Mouse (Mus musculus): ENCODE results near the gene H2-Ab1. TPM values are rescaled to one million over a fixed set of nuclear protein-coding genes. Genes with fewer than 3 reads are reported as not detected.
"Not testable (repeated sequence)": the region's sequence is repeated elsewhere in the genome, so short reads cannot be mapped to it uniquely, and the experiment has no call there.

H2-Ab1 gene
- polyA plus RNA-seq, 1 experiment from 2014 or later, result 145 TPM

DNA sequence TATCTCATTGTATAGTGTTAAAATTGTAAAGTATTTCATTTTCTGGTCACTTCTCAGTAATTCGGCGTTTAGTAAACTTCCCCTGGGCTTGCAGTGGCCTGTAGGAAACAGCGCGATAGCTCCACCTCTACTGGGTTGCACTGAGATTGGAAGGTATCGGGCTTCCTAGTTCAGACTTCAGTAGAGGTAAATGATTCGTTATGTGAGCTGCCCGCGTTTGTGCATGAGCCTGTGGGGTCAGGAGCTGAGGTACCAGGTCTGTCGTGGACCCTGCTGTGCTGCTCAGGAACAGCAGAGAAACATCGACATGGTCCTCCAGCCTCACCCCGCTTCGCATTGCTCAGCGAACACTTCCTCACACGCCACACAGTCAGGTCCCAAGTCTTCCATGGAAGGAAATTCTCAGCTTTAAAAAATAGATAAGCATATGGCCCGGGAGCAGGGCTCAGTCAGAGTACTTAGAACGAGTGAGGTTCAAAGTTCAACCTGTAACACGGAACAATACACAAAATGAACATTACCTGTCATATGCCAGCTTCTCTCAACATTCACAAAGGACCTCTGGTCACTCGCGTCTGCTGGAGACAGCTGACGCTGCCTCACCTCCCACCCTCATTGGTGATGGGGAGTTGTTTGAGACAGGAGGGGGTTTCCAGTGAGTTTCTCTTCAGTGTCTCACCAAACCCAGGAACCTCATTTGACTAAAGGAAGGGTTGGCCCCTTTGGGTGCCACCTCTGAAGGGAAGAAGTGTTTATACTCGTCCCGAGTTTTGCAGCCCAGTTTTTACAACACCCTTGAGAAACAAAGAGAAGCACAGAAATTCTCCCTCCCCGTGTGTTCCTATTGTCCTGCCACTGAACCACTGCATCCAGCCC is 43.4 kb downstream of the H2-Ab1 start:
- Histone ChIP-seq H3K79me2 (ENCODE audit: inconsistent target) (no peaks in the 10 kb centered on the region), H3K4me3 (ENCODE audit: inconsistent target) (no peak overlapping the region), H3K36me3 (ENCODE audit: inconsistent target) (no peaks in the 10 kb centered on the region), H3K27ac (no peak overlapping the region)
- WGBS (ENCODE audit: missing documents), result 86% methylated on average over 23 of the region's 23 CpGs

DNA sequence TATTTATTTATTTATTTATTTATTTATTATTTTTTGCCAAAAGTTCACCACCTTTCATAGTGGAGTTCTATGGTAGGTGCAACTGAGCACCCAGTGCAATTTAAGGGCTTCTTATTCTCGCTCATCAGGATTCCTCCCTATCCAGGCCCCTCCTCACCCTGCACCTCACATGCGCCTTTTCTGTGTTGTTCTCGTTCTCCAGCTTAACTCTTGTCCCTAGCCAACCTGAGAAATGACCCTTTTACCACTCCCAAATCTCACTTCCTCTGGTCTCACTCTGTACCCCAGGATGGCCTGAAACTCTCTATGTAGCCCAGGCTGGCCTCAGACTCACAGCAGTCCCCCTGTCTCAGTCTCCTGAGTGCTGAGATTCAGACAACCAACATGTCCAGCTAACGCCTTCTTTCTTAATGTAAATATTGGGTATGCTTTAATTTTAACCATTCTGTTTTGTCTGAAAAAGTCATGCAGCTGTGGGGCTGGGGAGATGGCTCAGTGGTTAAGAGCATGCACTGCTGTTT is 44.2 kb downstream of the H2-Ab1 start:
- Histone ChIP-seq H3K27ac (no peak overlapping the region), H3K4me3 (ENCODE audit: inconsistent target) (no peak overlapping the region), H3K36me3 (ENCODE audit: inconsistent target) (no peaks in the 10 kb centered on the region), H3K79me2 (ENCODE audit: inconsistent target) (no peaks in the 10 kb centered on the region)
- WGBS (ENCODE audit: missing documents), result 94% methylated on average over 4 of the region's 4 CpGs

DNA sequence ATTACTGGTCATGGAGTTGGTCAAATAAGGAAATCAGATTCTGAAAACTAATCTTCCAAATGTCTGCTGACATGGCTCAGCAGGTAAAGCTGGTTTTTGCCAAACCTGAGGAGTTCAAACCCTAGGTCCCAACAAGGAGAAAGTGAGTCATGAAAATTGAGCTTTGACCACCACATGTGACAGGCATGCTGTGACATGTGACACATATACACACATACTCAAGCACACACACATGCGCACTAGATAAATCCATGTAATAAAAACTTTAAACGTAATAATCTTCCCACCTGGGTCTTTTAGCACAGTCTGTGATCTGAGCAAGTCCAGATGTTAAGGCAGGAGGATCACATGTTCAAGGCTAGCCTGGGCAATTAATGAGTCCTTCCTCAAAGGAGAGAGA is 46.3 kb downstream of the H2-Ab1 start:
- Histone ChIP-seq H3K36me3 (ENCODE audit: inconsistent target) (no peaks in the 10 kb centered on the region), H3K4me3 (ENCODE audit: inconsistent target) (no peak overlapping the region), H3K79me2 (ENCODE audit: inconsistent target) (no peaks in the 10 kb centered on the region), H3K27ac (no peak overlapping the region)
- 80% methylated on average over 1 of the region's 2 CpGs for WGBS (ENCODE audit: missing documents)

DNA sequence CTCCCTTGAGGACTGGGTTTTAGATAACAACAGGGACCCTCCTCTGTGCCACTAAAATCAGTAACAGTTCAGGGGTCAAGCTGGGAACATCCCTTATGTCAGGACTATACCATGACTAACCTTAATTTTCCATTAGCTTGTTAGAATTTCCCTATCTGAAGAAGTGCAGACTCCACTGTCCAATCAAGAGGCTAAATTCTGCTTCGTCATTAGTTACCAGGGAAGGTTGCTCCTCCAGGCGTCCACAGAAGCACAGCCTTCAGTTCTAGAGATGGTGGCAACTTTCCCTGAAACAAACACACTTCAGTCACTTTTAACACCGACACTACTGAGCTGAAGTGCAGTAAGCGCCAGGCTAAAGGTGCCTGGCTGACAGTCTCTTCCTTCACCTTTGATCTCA is 47.3 kb downstream of the H2-Ab1 start:
- H3K36me3 ChIP-seq (ENCODE audit: inconsistent target), result no peaks in the 10 kb centered on the region
- 34% methylated on average over 4 of the region's 4 CpGs for WGBS (ENCODE audit: missing documents)
- no peak overlapping the region for H3K27ac ChIP-seq
- H3K79me2 ChIP-seq (ENCODE audit: inconsistent target), result no peaks in the 10 kb centered on the region
- H3K4me3 ChIP-seq (ENCODE audit: inconsistent target), result no peak overlapping the region

DNA sequence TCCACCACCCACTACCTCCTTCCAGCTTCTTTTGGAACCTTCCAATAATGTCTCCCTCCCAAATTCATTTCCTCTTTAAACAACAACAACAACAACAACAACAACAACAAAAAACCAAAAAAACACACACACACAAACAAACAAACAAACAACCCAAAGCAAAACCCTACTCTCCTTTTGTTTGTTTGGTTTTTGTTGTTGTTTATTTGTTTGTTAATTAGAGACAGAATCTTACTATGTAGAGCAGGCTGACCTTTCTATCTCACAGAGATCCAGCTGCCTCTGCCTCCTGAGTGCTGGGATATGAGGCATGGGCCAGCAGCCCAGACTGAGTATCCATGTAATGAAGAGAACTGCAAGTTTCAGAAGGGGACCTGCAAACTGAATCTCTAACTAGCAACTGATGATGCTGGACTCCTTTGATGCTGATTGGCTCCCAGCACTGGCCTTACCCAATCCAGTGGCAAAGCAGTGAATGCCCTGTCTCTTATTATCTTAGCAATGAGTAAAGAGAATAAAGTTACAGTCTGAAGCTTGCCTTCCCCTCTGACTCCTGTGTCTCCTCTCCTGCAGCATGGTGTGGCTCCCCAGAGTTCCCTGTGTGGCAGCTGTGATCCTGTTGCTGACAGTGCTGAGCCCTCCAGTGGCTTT is 48.0 kb downstream of the H2-Ab1 start, which contains the start of gene H2-Eb1:
H2-Eb1 (plus strand) TSS at position 488 of the 651 bp plus-strand sequence.
- Histone ChIP-seq H3K4me3 (ENCODE audit: inconsistent target) (no peak within 1 kb of the TSS), H3K79me2 (ENCODE audit: inconsistent target) (no peaks in the 10 kb centered on the region), H3K27ac (no peak within 1 kb of the TSS), H3K36me3 (ENCODE audit: inconsistent target) (no peaks in the 10 kb centered on the region)

DNA sequence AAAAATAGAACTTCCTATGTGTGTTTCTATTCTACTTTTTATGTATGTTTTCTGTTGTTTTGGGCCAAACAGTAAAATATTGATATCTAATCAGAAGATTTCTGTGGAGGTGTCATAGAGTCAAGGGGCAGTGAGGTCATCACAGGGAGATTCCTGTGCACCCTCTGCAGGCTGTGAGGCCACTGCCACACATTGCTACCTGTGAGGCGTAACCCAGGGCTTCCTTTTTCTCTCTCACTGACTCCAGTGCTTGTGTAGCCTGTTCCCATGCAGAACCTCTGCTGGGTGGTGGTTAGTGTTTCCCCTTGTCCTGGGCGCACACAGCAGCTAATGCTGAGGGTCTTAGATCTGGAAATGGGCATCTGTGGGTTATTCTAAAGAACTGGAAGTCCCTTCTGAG is 48.9 kb downstream of the H2-Ab1 start:
- H3K27ac ChIP-seq, result no peak overlapping the region

DNA sequence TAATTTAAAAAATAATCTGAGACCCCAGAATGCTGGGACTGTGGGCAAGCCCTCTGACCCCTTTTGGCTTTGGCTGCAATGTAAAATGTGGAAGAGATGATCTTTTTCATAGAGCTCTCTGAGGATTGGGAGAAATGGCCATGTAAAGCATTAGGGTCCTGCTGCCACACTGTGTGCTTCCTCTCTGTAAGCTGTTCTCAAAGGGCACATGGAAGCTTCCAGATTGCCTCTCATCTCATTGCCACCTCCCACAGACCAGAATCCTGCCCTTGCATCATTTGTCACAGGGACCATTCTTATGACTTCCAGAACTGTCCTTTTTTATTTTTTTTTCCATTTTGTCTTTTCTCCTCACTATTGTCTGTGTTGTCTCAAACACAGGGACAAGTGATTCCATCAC is 49.7 kb downstream of the H2-Ab1 start:
- H3K36me3 ChIP-seq (ENCODE audit: inconsistent target), result no peaks in the 10 kb centered on the region
- no peaks in the 10 kb centered on the region for H3K79me2 ChIP-seq (ENCODE audit: inconsistent target)
- H3K27ac ChIP-seq, result no peak overlapping the region
- H3K4me3 ChIP-seq (ENCODE audit: inconsistent target), result no peak overlapping the region

More for the DNA sequence above, 48.9 kb downstream of the H2-Ab1 start:
- no peaks in the 10 kb centered on the region for H3K36me3 ChIP-seq (ENCODE audit: inconsistent target)
- 88% methylated on average over 2 of the region's 2 CpGs for WGBS (ENCODE audit: missing documents)
- H3K79me2 ChIP-seq (ENCODE audit: inconsistent target), result no peaks in the 10 kb centered on the region
- H3K4me3 ChIP-seq (ENCODE audit: inconsistent target), result no peak overlapping the region

DNA sequence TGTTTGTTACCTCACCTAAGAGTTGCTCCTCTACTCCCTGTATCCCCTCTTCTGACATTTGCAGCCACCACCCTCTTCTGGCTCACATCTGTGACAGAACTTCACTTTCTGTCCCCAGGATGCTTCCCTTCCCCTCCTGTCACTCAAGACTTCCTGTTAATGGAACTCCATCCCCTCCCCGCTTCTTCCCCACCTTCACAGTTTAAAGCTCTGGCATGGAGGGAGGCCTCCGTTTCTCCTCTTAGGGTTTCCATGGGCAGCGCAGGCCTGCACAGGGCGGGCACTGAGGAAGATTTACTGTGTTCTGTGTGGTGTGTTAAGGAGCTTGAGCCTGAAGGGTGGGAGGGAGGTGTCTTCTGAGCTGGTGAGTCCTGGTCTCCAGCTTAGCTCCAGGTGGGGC is 50.7 kb downstream of the H2-Ab1 start:
- WGBS (ENCODE audit: missing documents), result 84% methylated on average over 4 of the region's 4 CpGs
- Histone ChIP-seq H3K79me2 (ENCODE audit: inconsistent target) (no peaks in the 10 kb centered on the region), H3K27ac (no peak overlapping the region), H3K4me3 (ENCODE audit: inconsistent target) (no peak overlapping the region), H3K36me3 (ENCODE audit: inconsistent target) (no peaks in the 10 kb centered on the region)

DNA sequence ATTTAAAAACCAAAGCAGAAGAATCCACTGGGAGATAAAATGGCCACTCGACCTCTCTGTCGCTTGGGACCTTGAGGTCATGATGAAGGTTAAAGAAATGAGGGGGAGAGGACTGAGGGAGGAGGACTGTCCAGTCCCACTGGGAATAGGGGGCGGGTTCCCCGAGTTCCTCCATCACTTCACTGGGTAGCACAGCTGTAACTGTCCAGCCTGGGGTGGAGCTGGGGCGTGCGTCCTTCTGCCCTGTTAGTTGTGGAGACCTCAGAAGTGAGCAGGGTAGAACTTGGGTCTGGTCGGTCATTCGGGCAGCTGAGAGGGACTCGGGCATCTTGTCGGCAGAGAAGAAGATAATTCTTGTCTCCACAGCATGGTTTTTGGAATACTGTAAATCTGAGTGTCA is 51.7 kb downstream of the H2-Ab1 start:
- 63% methylated on average over 10 of the region's 10 CpGs for WGBS (ENCODE audit: missing documents)
- Histone ChIP-seq H3K79me2 (ENCODE audit: inconsistent target) (no peaks in the 10 kb centered on the region), H3K36me3 (ENCODE audit: inconsistent target) (no peaks in the 10 kb centered on the region), H3K4me3 (ENCODE audit: inconsistent target) (peak overlapping the region; percentile 32), H3K27ac (no peak overlapping the region)

DNA sequence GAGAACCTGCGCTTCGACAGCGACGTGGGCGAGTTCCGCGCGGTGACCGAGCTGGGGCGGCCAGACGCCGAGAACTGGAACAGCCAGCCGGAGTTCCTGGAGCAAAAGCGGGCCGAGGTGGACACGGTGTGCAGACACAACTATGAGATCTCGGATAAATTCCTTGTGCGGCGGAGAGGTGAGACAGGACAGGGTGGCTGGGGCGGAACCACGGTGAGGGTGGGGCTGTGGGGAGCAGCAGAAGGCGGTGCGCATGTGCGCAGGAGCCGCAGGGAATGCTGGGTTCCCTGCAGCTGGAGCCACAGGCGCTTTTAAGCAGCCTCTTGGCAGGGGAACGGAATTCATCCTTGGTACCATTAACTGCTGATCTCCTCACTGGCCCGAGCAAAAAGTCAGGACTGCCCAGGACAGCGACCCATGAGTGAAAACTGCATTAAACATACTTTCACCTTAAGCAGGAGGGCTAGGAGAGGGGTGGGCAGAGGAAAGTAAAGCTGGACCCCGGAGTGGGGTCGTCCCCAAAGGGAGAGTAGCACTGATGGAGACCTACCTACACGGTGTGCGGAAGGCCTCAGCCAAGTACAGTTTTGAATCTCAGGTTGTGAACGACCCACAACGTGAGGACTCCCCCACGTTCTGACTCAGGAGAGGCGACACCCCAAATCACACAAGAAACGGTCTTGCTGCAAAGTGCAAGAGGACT is 52.3 kb downstream of the H2-Ab1 start:
- no peak overlapping the region for H3K27ac ChIP-seq
- H3K4me3 ChIP-seq (ENCODE audit: inconsistent target), result peak overlapping the region; percentile 32
- H3K36me3 ChIP-seq (ENCODE audit: inconsistent target), result no peaks in the 10 kb centered on the region
- WGBS (ENCODE audit: missing documents), result 42% methylated on average over 37 of the region's 38 CpGs
- no peaks in the 10 kb centered on the region for H3K79me2 ChIP-seq (ENCODE audit: inconsistent target)

DNA sequence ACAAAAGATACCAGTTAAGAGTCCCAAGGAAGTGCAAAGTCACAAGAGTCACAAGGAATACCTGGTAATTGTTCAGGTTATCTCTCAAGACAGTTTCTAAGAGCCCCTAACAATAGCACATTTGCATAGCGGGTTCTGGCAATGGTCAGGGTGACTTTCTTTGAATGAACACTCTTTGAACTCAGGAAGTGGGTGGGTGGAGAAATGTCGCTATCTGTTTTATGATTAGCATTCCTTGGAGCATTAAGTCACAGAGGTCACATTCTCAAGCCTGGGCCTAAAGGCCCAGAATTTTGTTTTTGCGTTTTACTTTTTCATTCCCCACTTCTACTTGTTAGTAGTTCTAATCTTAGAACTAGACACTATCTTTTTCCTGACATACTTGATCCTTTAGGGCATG is 53.0 kb downstream of the H2-Ab1 start:
- H3K4me3 ChIP-seq (ENCODE audit: inconsistent target); H3K27ac ChIP-seq; H3K36me3 ChIP-seq (ENCODE audit: inconsistent target); H3K79me2 ChIP-seq (ENCODE audit: inconsistent target): not testable (repeated sequence)
- WGBS (ENCODE audit: missing documents), result 100% methylated on average over 2 of the region's 3 CpGs

DNA sequence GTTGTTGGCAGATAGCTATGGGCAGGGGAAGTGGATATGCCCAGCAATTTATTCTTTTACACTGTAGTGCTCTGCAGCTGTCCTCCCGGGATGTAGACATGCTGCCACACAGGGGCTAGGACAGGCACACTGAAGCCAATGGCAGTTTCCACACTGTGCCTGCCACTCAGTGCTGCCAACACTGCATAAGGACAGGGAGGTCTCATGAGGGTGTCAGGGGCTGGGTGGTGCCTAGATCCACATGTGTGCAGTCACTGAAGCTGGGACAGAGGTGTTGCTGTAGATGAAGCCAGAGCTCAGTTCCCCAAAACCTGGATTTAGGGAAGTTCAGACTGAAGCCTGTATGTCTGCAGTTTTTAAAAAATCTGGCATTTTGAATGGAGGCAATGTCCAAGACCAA is 54.7 kb downstream of the H2-Ab1 start:
- 88% methylated on average over 1 of the region's 1 CpGs for WGBS (ENCODE audit: missing documents)
- H3K4me3 ChIP-seq (ENCODE audit: inconsistent target), result no peak overlapping the region
- no peaks in the 10 kb centered on the region for H3K79me2 ChIP-seq (ENCODE audit: inconsistent target)
- H3K27ac ChIP-seq, result no peak overlapping the region
- H3K36me3 ChIP-seq (ENCODE audit: inconsistent target), result no peaks in the 10 kb centered on the region

DNA sequence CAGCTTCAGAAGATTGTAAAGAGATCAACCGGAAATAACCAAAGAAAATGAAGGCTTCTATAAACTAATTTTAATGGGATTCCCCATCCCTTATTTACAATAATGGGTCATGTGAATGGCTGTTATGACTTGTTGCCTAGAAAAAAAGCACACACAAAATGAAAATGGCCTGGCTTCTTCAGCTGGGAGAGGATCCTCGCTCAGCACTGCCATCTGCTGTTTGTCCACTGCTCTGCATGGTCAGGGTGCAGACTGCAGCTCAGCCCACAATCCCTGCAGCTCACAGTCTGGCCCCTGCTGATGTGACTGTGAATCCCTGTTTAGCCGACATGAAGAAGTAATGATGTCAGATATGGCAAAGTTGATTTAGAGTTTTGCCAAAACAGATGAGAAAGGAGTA is 55.9 kb downstream of the H2-Ab1 start:
- Histone ChIP-seq H3K27ac (no peak overlapping the region), H3K79me2 (ENCODE audit: inconsistent target) (no peaks in the 10 kb centered on the region), H3K4me3 (ENCODE audit: inconsistent target) (no peak overlapping the region), H3K36me3 (ENCODE audit: inconsistent target) (no peaks in the 10 kb centered on the region)
- WGBS (ENCODE audit: missing documents), result 41% methylated on average over 3 of the region's 3 CpGs

DNA sequence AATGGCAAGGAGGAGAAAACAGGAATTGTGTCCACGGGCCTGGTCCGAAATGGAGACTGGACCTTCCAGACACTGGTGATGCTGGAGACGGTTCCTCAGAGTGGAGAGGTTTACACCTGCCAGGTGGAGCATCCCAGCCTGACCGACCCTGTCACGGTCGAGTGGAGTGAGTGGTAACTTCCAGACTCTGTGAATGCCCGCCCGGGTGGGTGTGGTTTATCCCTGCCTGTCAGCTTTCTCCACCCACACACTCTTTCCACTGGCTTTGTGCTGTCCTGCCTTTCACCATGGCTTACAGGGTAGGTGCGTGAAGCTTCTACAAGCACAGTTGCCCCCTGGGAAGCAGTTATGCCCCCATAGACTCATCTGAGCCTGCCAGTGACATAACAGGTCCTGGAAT is 56.8 kb downstream of the H2-Ab1 start:
- 83% methylated on average over 9 of the region's 9 CpGs for WGBS (ENCODE audit: missing documents)
- H3K79me2 ChIP-seq (ENCODE audit: inconsistent target), result no peaks in the 10 kb centered on the region
- no peak overlapping the region for H3K27ac ChIP-seq
- no peaks in the 10 kb centered on the region for H3K36me3 ChIP-seq (ENCODE audit: inconsistent target)
- no peak overlapping the region for H3K4me3 ChIP-seq (ENCODE audit: inconsistent target)

DNA sequence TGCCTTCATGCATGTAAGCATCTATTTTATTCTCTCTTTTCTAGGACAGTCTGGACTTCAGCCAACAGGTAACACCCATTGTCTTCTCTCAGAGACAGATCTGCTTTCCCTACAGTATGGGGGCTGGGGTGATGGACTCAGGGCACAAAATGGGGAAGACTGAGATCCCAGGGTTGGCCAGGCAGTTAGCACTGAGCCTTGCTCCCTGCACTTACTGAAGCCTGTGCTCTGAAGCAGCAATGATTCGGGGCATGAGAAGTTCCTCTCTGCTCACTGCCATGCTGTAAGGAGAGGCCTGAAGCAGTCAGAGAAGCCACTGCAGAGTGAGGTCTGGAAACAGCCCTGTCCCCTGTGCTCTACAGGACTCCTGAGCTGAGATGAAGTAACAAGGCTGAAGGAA is 58.0 kb downstream of the H2-Ab1 start:
- WGBS (ENCODE audit: missing documents), result 77% methylated on average over 1 of the region's 1 CpGs
- Histone ChIP-seq H3K79me2 (ENCODE audit: inconsistent target) (no peaks in the 10 kb centered on the region), H3K36me3 (ENCODE audit: inconsistent target) (no peaks in the 10 kb centered on the region), H3K4me3 (ENCODE audit: inconsistent target) (no peak overlapping the region), H3K27ac (no peak overlapping the region)

All from macrophage (primary cell).